Mouse (Mus musculus): Measurements from ENCODE around the gene Hhip. TPM values are rescaled to one million over a fixed set of nuclear protein-coding genes. Genes with fewer than 3 reads are reported as not detected.
A peak's percentile ranks its signal among the peaks of the same experiment; 100 is the strongest.
"Not testable (repeated sequence)": the region's sequence is repeated elsewhere in the genome, so short reads cannot be mapped to it uniquely, and the experiment has no call there.

Gene Hhip
- polyA plus RNA-seq, 1 experiment from 2014 or later: 0.65 TPM

DNA sequence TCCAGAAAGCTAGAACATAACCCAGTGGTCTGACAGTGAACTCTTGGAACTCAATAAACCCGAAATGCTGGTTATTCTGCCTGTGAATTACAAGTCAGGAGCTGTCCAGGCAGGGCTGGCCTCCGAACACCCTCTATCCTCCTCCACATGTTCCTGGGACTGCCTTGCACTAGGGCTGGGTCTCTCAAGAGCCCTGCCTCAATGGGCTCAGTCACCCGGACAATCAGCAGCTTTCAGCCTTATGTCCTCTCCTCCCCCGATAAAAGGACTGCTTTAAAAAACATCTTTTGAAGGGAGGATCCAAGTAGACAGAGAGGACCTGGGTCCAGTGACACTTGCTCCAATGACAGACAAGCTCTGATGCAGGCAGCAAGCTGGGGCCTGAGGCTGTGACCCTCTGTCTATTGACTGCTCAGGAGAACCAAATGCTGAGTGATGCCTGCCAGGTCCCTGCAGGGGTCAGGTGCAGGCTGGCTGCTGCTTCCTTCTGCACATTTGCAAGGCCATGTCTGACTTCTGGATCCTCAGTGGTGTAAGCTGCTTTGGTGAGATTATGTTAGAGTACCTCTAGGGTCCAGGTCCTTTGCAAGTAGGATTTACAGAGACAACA is 20.1 kb downstream of the Hhip start:
- H3K4me1 ChIP-seq: no peaks in the 10 kb centered on the region
- WGBS: 22% methylated on average over 4 of the region's 4 CpGs
- ATAC-seq (replicated peaks): no peak
- H3K9me3 ChIP-seq: no peaks in the 10 kb centered on the region
- H3K4me2 ChIP-seq (replicated peaks): no peak overlapping the region
- H3K27me3 ChIP-seq: no peaks in the 10 kb centered on the region
- no peaks in the 10 kb centered on the region for H3K36me3 ChIP-seq
- H3K27ac ChIP-seq (replicated peaks): no peak overlapping the region
- H3K9ac ChIP-seq (replicated peaks): no peak overlapping the region
- H3K4me3 ChIP-seq: no peak overlapping the region

DNA sequence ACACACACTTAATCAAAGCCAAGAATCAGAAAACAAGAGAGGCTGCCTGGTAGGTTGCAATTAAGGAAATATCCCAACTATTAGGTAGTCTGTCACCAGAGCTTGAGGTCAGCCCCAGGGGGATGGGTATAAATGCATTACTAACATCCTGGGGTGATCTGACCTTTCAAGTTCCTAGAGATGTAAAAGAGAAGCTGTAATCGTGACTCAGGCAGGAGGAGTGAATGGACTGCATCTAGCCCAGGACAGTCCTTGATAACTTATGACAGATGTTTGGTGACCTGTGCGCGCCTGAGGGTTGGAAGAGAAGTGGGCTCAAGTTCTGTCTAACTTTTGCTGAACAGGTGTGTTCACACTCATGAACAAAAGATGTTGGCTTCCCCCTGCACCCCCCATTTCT is 25.2 kb downstream of the Hhip start:
- H3K9me3 ChIP-seq: no peaks in the 10 kb centered on the region
- no peak overlapping the region for H3K4me2 ChIP-seq (replicated peaks)
- H3K4me1 ChIP-seq: no peaks in the 10 kb centered on the region
- H3K27ac ChIP-seq (replicated peaks): no peak overlapping the region
- H3K36me3 ChIP-seq: no peaks in the 10 kb centered on the region
- H3K4me3 ChIP-seq: no peak overlapping the region
- H3K27me3 ChIP-seq: no peaks in the 10 kb centered on the region
- ATAC-seq (replicated peaks): no peak
- 59% methylated on average over 3 of the region's 3 CpGs for WGBS
- H3K9ac ChIP-seq (replicated peaks): no peak overlapping the region

DNA sequence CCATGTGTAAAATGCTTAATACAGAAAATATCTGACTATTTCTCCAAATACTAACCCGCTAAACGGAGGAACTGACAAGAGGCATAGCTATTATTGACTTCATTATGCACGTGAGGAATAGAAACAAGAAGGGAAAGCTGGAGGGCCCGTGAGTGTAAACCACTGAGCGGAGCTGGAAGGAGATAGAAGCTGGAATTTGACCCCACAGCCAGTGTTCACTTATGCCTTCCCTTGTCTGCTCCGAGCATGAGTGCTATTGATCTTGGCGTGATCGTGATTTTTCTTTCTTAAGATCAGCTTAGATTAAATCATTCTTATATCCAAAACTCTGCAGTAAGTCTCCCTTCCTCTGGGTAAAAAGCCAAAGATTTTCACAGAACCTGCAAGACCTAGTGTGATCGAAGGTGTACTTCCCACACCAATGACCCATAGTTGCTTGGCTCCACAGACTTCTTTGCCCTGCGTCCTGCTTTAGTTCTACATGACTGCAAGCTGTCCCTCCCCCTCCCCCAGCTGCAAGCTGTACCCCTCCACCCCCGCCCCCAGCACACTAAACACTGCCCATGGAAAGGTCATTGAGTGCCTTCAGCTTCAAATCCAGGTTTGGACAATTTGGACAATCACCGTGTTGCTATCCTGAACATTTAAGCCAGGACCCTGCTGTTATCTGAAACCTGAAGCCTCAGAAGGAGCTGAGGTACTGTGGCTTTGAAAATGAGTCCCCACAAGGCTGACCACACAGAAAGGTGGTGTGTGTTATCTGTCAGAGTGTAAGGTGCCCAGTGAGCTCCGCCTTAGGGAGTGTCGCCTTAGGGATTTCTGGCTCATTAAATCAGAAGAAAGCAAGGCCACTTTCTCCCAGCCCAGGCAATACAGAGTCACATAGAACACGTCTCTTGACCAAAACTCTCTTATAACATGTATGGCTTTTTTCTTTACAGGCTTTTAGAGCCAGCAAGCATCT is 26.2 kb downstream of the Hhip start:
- WGBS: 36% methylated on average over 15 of the region's 15 CpGs
- no peaks in the 10 kb centered on the region for H3K27me3 ChIP-seq
- H3K36me3 ChIP-seq: no peaks in the 10 kb centered on the region

DNA sequence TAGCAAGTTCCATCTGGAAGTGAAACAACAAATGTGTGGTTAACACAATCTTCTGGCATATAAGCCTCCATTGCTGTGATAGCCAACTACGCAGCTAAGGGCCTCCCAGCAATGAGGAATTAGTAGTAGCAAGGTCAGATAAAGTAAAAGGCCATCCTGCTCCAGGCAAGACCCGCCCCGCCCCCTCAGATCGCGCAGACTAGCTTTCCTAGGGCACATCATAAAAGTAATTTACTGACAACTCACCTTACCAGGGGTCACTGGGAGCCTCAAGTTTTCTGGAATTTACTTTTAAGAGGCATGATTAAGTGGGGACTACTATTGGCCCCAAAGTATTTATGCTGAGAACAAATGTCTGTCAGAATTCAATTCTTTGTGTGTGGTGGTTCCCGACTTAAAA is 28.2 kb downstream of the Hhip start:
- no peak overlapping the region for H3K9ac ChIP-seq (replicated peaks)
- H3K4me2 ChIP-seq (replicated peaks): no peak overlapping the region
- H3K9me3 ChIP-seq: no peaks in the 10 kb centered on the region
- no peaks in the 10 kb centered on the region for H3K27me3 ChIP-seq
- no peak overlapping the region for H3K27ac ChIP-seq (replicated peaks)
- no peak for ATAC-seq (replicated peaks)
- H3K4me3 ChIP-seq: no peak overlapping the region
- H3K4me1 ChIP-seq: no peaks in the 10 kb centered on the region
- WGBS: 69% methylated on average over 6 of the region's 6 CpGs
- H3K36me3 ChIP-seq: no peaks in the 10 kb centered on the region

More for the DNA sequence above, 26.2 kb downstream of the Hhip start:
- Histone ChIP-seq H3K9me3 (no peaks in the 10 kb centered on the region), H3K9ac (replicated peaks) (no peak overlapping the region), H3K4me3 (no peak overlapping the region), H3K4me2 (replicated peaks) (no peak overlapping the region), H3K27ac (replicated peaks) (no peak overlapping the region), H3K4me1 (no peaks in the 10 kb centered on the region)
- no peak for ATAC-seq (replicated peaks)

- ATAC-seq (replicated peaks): no peak
- 89% methylated on average over 5 of the region's 5 CpGs for WGBS
- no peak overlapping the region for H3K9ac ChIP-seq (replicated peaks)
Measured at GRCm38 (mm10) chr8:80020469-80020868, 37.3 kb downstream of the Hhip start.

DNA sequence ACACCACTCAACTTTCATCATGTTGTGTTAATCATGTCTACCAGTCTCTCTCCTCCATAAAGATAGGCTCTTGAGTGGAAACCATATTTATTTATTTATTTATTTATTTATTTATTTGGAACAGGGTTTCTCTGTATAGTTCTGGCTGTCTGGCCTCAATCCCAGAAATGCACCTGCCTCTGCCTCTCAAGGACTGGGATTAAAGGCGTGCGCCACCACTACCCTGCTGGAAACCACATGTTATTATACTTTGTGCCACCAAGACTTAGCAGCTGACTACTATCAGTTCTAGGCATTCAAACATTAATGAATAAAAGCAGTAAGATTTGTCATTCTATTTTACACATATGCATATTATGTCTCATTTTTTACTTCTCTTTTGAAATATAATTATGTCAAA is 42.0 kb downstream of the Hhip start:
- Histone ChIP-seq H3K9me3 (no peaks in the 10 kb centered on the region), H3K9ac (replicated peaks) (no peak overlapping the region), H3K36me3 (no peaks in the 10 kb centered on the region), H3K4me3 (no peak overlapping the region), H3K4me1 (no peaks in the 10 kb centered on the region), H3K4me2 (replicated peaks) (no peak overlapping the region), H3K27ac (replicated peaks) (no peak overlapping the region), H3K27me3 (no peaks in the 10 kb centered on the region)
- WGBS: 86% methylated on average over 2 of the region's 2 CpGs
- ATAC-seq (replicated peaks): no peak

More at GRCm38 (mm10) chr8:80020469-80020868, 37.3 kb downstream of the Hhip start:
- Histone ChIP-seq H3K36me3 (no peaks in the 10 kb centered on the region), H3K4me2 (replicated peaks) (no peak overlapping the region), H3K9me3 (no peaks in the 10 kb centered on the region), H3K27me3 (no peaks in the 10 kb centered on the region), H3K4me3 (no peak overlapping the region), H3K4me1 (no peaks in the 10 kb centered on the region), H3K27ac (replicated peaks) (no peak overlapping the region)

DNA sequence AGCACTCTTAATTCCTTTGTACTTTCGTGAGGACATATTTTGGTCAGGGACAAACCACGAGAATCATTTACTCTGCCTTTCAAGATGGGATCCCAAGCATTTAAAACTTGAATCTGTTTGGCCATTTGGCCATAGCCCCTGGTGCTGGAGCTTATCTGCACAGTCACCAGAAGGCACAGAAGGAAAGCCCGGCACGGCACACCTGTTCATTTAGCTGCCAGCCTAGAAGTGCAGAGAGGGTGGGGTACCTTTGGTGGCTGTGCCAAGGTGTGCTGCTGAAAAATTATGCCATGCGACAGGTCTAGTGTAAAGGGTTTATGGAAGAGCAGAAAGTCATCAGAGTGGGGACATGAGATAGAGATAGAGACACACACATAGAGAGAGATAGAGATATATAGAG is 53.4 kb downstream of the Hhip start:
- 87% methylated on average over 5 of the region's 5 CpGs for WGBS
- no peak overlapping the region for H3K4me2 ChIP-seq (replicated peaks)
- no peaks in the 10 kb centered on the region for H3K27me3 ChIP-seq
- ATAC-seq (replicated peaks): no peak
- no peak overlapping the region for H3K27ac ChIP-seq (replicated peaks)
- no peaks in the 10 kb centered on the region for H3K4me1 ChIP-seq
- no peak overlapping the region for H3K9ac ChIP-seq (replicated peaks)
- no peaks in the 10 kb centered on the region for H3K36me3 ChIP-seq
- no peaks in the 10 kb centered on the region for H3K9me3 ChIP-seq
- H3K4me3 ChIP-seq: no peak overlapping the region

- Histone ChIP-seq H3K4me2 (replicated peaks) (no peak overlapping the region), H3K27me3 (no peaks in the 10 kb centered on the region), H3K9me3 (no peaks in the 10 kb centered on the region), H3K27ac (replicated peaks) (no peak overlapping the region), H3K4me3 (no peak overlapping the region), H3K4me1 (no peaks in the 10 kb centered on the region), H3K36me3 (no peaks in the 10 kb centered on the region), H3K9ac (replicated peaks) (no peak overlapping the region)
- whole genome bisulfite sequencing: 91% methylated on average over 5 of the region's 5 CpGs
- no peak for ATAC-seq (replicated peaks)
Measured at GRCm38 (mm10) chr8:80002313-80002712, 55.5 kb downstream of the Hhip start.

GRCm38 (mm10) chr8:79995075-79995474 is 62.7 kb downstream of the Hhip start:
- Histone ChIP-seq H3K9me3 (no peaks in the 10 kb centered on the region), H3K9ac (replicated peaks) (no peak overlapping the region), H3K27ac (replicated peaks) (no peak overlapping the region), H3K27me3 (no peaks in the 10 kb centered on the region), H3K4me3 (no peak overlapping the region), H3K4me1 (no peaks in the 10 kb centered on the region), H3K4me2 (replicated peaks) (no peak overlapping the region), H3K36me3 (no peaks in the 10 kb centered on the region)
- no peak for ATAC-seq (replicated peaks)
- WGBS: 54% methylated on average over 6 of the region's 6 CpGs

GRCm38 (mm10) chr8:79993507-79993906 is 64.3 kb downstream of the Hhip start:
- ATAC-seq (replicated peaks): no peak
- Histone ChIP-seq H3K4me3 (no peak overlapping the region), H3K27ac (replicated peaks) (no peak overlapping the region), H3K36me3 (no peaks in the 10 kb centered on the region), H3K9me3 (no peaks in the 10 kb centered on the region), H3K4me1 (no peaks in the 10 kb centered on the region), H3K4me2 (replicated peaks) (no peak overlapping the region), H3K9ac (replicated peaks) (no peak overlapping the region), H3K27me3 (no peaks in the 10 kb centered on the region)
- 84% methylated on average over 1 of the region's 1 CpGs for WGBS

GRCm38 (mm10) chr8:79992121-79992848 is 65.5 kb downstream of the Hhip start:
- ATAC-seq (replicated peaks): peak; percentile 72
- 8% methylated on average over 9 of the region's 9 CpGs for WGBS
- Histone ChIP-seq H3K4me2 (replicated peaks) (no peak overlapping the region), H3K27me3 (no peaks in the 10 kb centered on the region), H3K9ac (replicated peaks) (no peak overlapping the region), H3K4me3 (no peak overlapping the region), H3K4me1 (no peaks in the 10 kb centered on the region), H3K36me3 (no peaks in the 10 kb centered on the region), H3K27ac (replicated peaks) (no peak overlapping the region), H3K9me3 (no peaks in the 10 kb centered on the region)

- not testable (repeated sequence) for H3K4me2 ChIP-seq (replicated peaks); H3K4me3 ChIP-seq; H3K4me1 ChIP-seq; H3K9ac ChIP-seq (replicated peaks); H3K27ac ChIP-seq (replicated peaks); ATAC-seq (replicated peaks); H3K36me3 ChIP-seq; H3K27me3 ChIP-seq; H3K9me3 ChIP-seq
- 65% methylated on average over 1 of the region's 2 CpGs for WGBS
Measured at GRCm38 (mm10) chr8:79991420-79991819, 66.4 kb downstream of the Hhip start.
